Comparison of ENCODE assay signal across 18 mouse cellular contexts in genomic region chr10:104936660-104937059, GRCm38 (mm10).
"Had no signal": no experiment of that assay in that cellular context is flagged by ENCODE, and none has a peak within 500 bp of the region (broad histone marks: within the 10 kb centered on the region; RNA-seq: fewer than 3 reads in every experiment).

No protein-coding gene starts in this region.

- H3K4me3 ChIP-seq: layer of hippocampus, adult 2 months; limb, embryonic 12.5 days; liver, embryonic 13.5 days; myocyte; neural tube, embryonic 13.5 days; stomach, embryonic 15.5 days had no signal

- H3K4me2 ChIP-seq: limb, embryonic 12.5 days; liver, embryonic 13.5 days; neural tube, embryonic 13.5 days; stomach, embryonic 15.5 days had no signal

- DNase-seq: kidney, adult 2 months; kidney, postnatal 25 days; layer of hippocampus, adult 9-11 months; liver, embryonic 13.5 days; lung, adult 2 months; lung, postnatal 14 days; lung, postnatal 4 days; retina, postnatal 1 day; right cerebral cortex, postnatal 25 days; spleen, adult 18-20 months; thymus, postnatal 25 days had no signal

- H3K27ac ChIP-seq: kidney, postnatal 0 days; layer of hippocampus, adult 2 months; limb, embryonic 12.5 days; liver, embryonic 13.5 days; neural tube, embryonic 13.5 days; stomach, embryonic 15.5 days had no signal

- H3K9ac ChIP-seq: limb, embryonic 12.5 days; liver, embryonic 13.5 days; neural tube, embryonic 13.5 days; stomach, embryonic 15.5 days had no signal

- H3K27me3 ChIP-seq: limb, embryonic 12.5 days; liver, embryonic 13.5 days; neural tube, embryonic 13.5 days; stomach, embryonic 15.5 days had no signal

- H3K36me3 ChIP-seq: limb, embryonic 12.5 days; liver, embryonic 13.5 days; neural tube, embryonic 13.5 days; stomach, embryonic 15.5 days had no signal

- H3K4me1 ChIP-seq: limb, embryonic 12.5 days; liver, embryonic 13.5 days; neural tube, embryonic 13.5 days; stomach, embryonic 15.5 days had no signal

- H3K9me3 ChIP-seq: limb, embryonic 12.5 days; liver, embryonic 13.5 days; neural tube, embryonic 13.5 days; stomach, embryonic 15.5 days had no signal

- ATAC-seq: intestine, postnatal 0 days had no signal
